Mouse (Mus musculus): ENCODE measurements around the gene Apc2. TPM values are rescaled to one million over a fixed set of nuclear protein-coding genes. Genes with fewer than 3 reads are reported as not detected.

The Apc2 gene
- polyA plus RNA-seq, 1 experiment from 2014 or later = 8.7 TPM

GRCm38 (mm10) chr10:80332525-80332989 lies 36.8 kb downstream of the Apc2 start:
- 82% methylated on average over 5 of the region's 5 CpGs for WGBS
- H3K27ac ChIP-seq (ENCODE audit: low read length) = no peak overlapping the region
- no peak overlapping the region for H3K9ac ChIP-seq (replicated peaks; ENCODE audit: low read depth, low read length)
- no peak overlapping the region for H3K4me3 ChIP-seq (ENCODE audit: low read depth, low read length)
- ATAC-seq (ENCODE audit: insufficient number of reproducible peaks, insufficient read depth, low FRiP score, low read depth) = no peak
- H3K4me2 ChIP-seq (replicated peaks; ENCODE audit: low read depth, low read length) = no peak overlapping the region
- H3K4me1 ChIP-seq (ENCODE audit: control insufficient read depth, insufficient read depth, low read length) = peaks cover 17% of the 10 kb centered on the region; the same call in 1 of the 2 replicates
- H3K9me3 ChIP-seq (ENCODE audit: control insufficient read depth, low read depth, low read length) = no peaks in the 10 kb centered on the region
- H3K36me3 ChIP-seq (ENCODE audit: control insufficient read depth, insufficient read depth, low read length) = no peaks in the 10 kb centered on the region
- no peaks in the 10 kb centered on the region for H3K27me3 ChIP-seq (ENCODE audit: control insufficient read depth, insufficient read depth, low read length)

DNA sequence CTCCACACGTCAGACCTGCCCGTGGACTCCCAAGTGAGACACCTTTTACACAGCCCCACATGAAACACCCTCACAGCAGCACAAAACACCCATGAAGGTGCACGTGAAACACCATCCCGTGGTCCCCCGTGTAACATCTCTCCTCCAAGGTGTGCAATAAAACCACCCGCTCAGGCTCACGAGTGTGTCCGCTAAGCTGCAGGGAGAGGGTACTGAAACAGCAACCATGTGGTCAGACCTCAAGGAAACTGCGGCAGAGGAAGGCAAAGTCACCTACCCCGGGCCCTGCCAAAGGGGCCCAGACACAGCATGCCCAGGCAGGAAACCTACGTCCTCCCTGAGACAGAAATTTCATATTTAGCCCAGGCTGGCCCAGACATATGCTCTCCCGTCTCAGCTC lies 40.5 kb downstream of the Apc2 start:
- Histone ChIP-seq H3K4me2 (replicated peaks; ENCODE audit: low read depth, low read length) (no peak overlapping the region), H3K27me3 (ENCODE audit: control insufficient read depth, insufficient read depth, low read length) (peaks cover 7% of the 10 kb centered on the region), H3K9me3 (ENCODE audit: control insufficient read depth, low read depth, low read length) (no peaks in the 10 kb centered on the region), H3K4me1 (ENCODE audit: control insufficient read depth, insufficient read depth, low read length) (peaks cover 8% of the 10 kb centered on the region; the same call in 1 of the 2 replicates), H3K27ac (ENCODE audit: low read length) (no peak overlapping the region), H3K9ac (replicated peaks; ENCODE audit: low read depth, low read length) (no peak overlapping the region), H3K4me3 (ENCODE audit: low read depth, low read length) (no peak overlapping the region), H3K36me3 (ENCODE audit: control insufficient read depth, insufficient read depth, low read length) (no peaks in the 10 kb centered on the region)
- ATAC-seq (ENCODE audit: insufficient number of reproducible peaks, insufficient read depth, low FRiP score, low read depth) = no peak
- WGBS = 86% methylated on average over 12 of the region's 12 CpGs

DNA sequence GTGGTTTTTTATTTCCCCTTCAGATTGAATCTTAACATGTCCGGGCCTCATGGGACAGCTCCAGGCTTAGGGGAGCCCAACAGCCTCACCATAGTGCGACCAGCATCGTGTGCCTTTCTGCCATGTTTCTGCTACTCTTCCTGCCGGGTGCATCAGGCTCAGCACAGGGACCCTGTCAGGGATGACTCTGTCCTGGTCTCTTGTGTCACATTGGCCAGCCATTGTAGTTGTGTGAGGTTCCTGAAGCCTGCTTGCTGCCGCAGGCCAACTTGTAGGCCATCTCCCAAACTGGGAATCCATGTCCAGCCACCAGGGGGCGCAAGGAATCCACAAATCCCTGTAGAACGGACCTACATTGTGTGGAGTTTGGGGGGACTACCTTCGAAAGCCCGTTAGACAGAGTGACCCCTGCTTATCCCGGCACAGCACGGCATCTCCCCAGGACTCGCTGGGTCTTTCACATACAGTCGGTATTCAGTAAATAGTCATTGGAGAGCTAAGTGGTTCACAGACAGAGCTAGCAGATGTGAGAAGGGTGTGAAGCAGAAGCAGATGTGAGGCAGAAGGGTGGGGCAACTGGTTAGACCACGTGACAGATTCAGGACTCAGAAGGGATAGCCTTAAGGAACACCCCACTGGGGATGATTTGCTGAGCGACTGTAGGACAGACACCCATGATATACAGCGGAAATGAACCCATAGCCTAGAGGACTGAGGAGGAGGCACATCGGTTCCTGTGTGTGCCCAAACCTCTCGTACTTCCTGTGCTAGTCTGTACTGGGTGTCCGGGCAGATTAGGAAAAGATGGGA lies 44.4 kb downstream of the Apc2 start:
- Histone ChIP-seq H3K36me3 (ENCODE audit: control insufficient read depth, insufficient read depth, low read length) (no peaks in the 10 kb centered on the region), H3K4me3 (ENCODE audit: low read depth, low read length) (no peak overlapping the region), H3K27me3 (ENCODE audit: control insufficient read depth, insufficient read depth, low read length) (peaks cover 36% of the 10 kb centered on the region), H3K4me2 (replicated peaks; ENCODE audit: low read depth, low read length) (peak overlapping the region; percentile 8; the same call in 1 of the 2 replicates), H3K9ac (replicated peaks; ENCODE audit: low read depth, low read length) (no peak overlapping the region), H3K9me3 (ENCODE audit: control insufficient read depth, low read depth, low read length) (no peaks in the 10 kb centered on the region), H3K4me1 (ENCODE audit: control insufficient read depth, insufficient read depth, low read length) (peaks cover 12% of the 10 kb centered on the region), H3K27ac (ENCODE audit: low read length) (no peak overlapping the region)
- ATAC-seq (ENCODE audit: insufficient number of reproducible peaks, insufficient read depth, low FRiP score, low read depth) = 0 out of 2 replicates have a peak, but pooled peaks have one; percentile 20
- WGBS = 25% methylated on average over 19 of the region's 19 CpGs

GRCm38 (mm10) chr10:80341026-80341425 lies 45.2 kb downstream of the Apc2 start:
- H3K4me3 ChIP-seq (ENCODE audit: low read depth, low read length) = no peak overlapping the region
- no peak for ATAC-seq (ENCODE audit: insufficient number of reproducible peaks, insufficient read depth, low FRiP score, low read depth)
- H3K4me1 ChIP-seq (ENCODE audit: control insufficient read depth, insufficient read depth, low read length) = peaks cover 17% of the 10 kb centered on the region
- no peaks in the 10 kb centered on the region for H3K36me3 ChIP-seq (ENCODE audit: control insufficient read depth, insufficient read depth, low read length)
- no peak overlapping the region for H3K4me2 ChIP-seq (replicated peaks; ENCODE audit: low read depth, low read length)
- H3K27ac ChIP-seq (ENCODE audit: low read length) = no peak overlapping the region
- H3K27me3 ChIP-seq (ENCODE audit: control insufficient read depth, insufficient read depth, low read length) = peaks cover 44% of the 10 kb centered on the region
- H3K9ac ChIP-seq (replicated peaks; ENCODE audit: low read depth, low read length) = no peak overlapping the region
- H3K9me3 ChIP-seq (ENCODE audit: control insufficient read depth, low read depth, low read length) = no peaks in the 10 kb centered on the region
- WGBS = 19% methylated on average over 21 of the region's 21 CpGs

- Histone ChIP-seq H3K27ac (ENCODE audit: low read length) (no peak overlapping the region), H3K4me2 (replicated peaks; ENCODE audit: low read depth, low read length) (peak overlapping the region; percentile 51), H3K9ac (replicated peaks; ENCODE audit: low read depth, low read length) (no peak overlapping the region), H3K4me1 (ENCODE audit: control insufficient read depth, insufficient read depth, low read length) (peaks cover 17% of the 10 kb centered on the region), H3K27me3 (ENCODE audit: control insufficient read depth, insufficient read depth, low read length) (peaks cover 46% of the 10 kb centered on the region), H3K4me3 (ENCODE audit: low read depth, low read length) (peak overlapping the region; percentile 28; the same call in 1 of the 2 replicates), H3K9me3 (ENCODE audit: control insufficient read depth, low read depth, low read length) (no peaks in the 10 kb centered on the region), H3K36me3 (ENCODE audit: control insufficient read depth, insufficient read depth, low read length) (no peaks in the 10 kb centered on the region)
- WGBS = 5% methylated on average over 46 of the region's 47 CpGs
- ATAC-seq (ENCODE audit: insufficient number of reproducible peaks, insufficient read depth, low FRiP score, low read depth) = no peak
Observed at GRCm38 (mm10) chr10:80341491-80342304, 45.9 kb downstream of the Apc2 start.

- no peaks in the 10 kb centered on the region for H3K36me3 ChIP-seq (ENCODE audit: control insufficient read depth, insufficient read depth, low read length)
- no peak overlapping the region for H3K9ac ChIP-seq (replicated peaks; ENCODE audit: low read depth, low read length)
- peak overlapping the region; percentile 51 for H3K4me2 ChIP-seq (replicated peaks; ENCODE audit: low read depth, low read length)
- no peaks in the 10 kb centered on the region for H3K9me3 ChIP-seq (ENCODE audit: control insufficient read depth, low read depth, low read length)
- peaks cover 17% of the 10 kb centered on the region for H3K4me1 ChIP-seq (ENCODE audit: control insufficient read depth, insufficient read depth, low read length)
- peaks cover 50% of the 10 kb centered on the region for H3K27me3 ChIP-seq (ENCODE audit: control insufficient read depth, insufficient read depth, low read length)
- 3% methylated on average over 26 of the region's 26 CpGs for WGBS
- 0 out of 2 replicates have a peak, but pooled peaks have one; percentile 1 for ATAC-seq (ENCODE audit: insufficient number of reproducible peaks, insufficient read depth, low FRiP score, low read depth)
- no peak overlapping the region for H3K27ac ChIP-seq (ENCODE audit: low read length)
- H3K4me3 ChIP-seq (ENCODE audit: low read depth, low read length) = peak overlapping the region; percentile 28; the same call in 1 of the 2 replicates
Observed at GRCm38 (mm10) chr10:80342305-80342748, 46.5 kb downstream of the Apc2 start.

- Histone ChIP-seq H3K36me3 (ENCODE audit: control insufficient read depth, insufficient read depth, low read length) (no peaks in the 10 kb centered on the region), H3K4me3 (ENCODE audit: low read depth, low read length) (peak overlapping the region; percentile 28), H3K9me3 (ENCODE audit: control insufficient read depth, low read depth, low read length) (no peaks in the 10 kb centered on the region), H3K4me1 (ENCODE audit: control insufficient read depth, insufficient read depth, low read length) (peaks cover 23% of the 10 kb centered on the region), H3K4me2 (replicated peaks; ENCODE audit: low read depth, low read length) (peak overlapping the region; percentile 51), H3K27me3 (ENCODE audit: control insufficient read depth, insufficient read depth, low read length) (peaks cover 54% of the 10 kb centered on the region), H3K9ac (replicated peaks; ENCODE audit: low read depth, low read length) (no peak overlapping the region), H3K27ac (ENCODE audit: low read length) (no peak overlapping the region; the same call in 1 of the 2 replicates)
- under 1% methylated on average over 33 of the region's 33 CpGs for WGBS
- peak; percentile 68 for ATAC-seq (ENCODE audit: insufficient number of reproducible peaks, insufficient read depth, low FRiP score, low read depth)
Observed at GRCm38 (mm10) chr10:80342749-80343424, 47.1 kb downstream of the Apc2 start.
